Mouse (Mus musculus) ES-E14 (cell line): ENCODE results near the gene Rtn3. TPM values are rescaled to one million over a fixed set of nuclear protein-coding genes. Genes with fewer than 3 reads are reported as not detected.

Experiments used
- DNase-seq: peaks from one replicate; pipeline ENCODE4 v3.0.0-alpha.2; 2013; ENCODE audit warnings: low read depth, low spot score
- H3K27ac ChIP-seq: 2 replicates; pipeline ENCODE4 v1.5.1; 2012; ENCODE audit warnings: low read depth, mild to moderate bottlenecking, low read length, moderate library complexity, mixed read lengths; ENCODE audit not compliant: poor library complexity, insufficient read depth, severe bottlenecking
- H3K36me3 ChIP-seq: 2 replicates; pipeline ENCODE4 v1.6.1; 2012; ENCODE audit warnings: mild to moderate bottlenecking, low read length, moderate library complexity, mixed read lengths; ENCODE audit not compliant: control insufficient read depth, poor library complexity, insufficient read depth, severe bottlenecking
- H3K4me1 ChIP-seq, 2 experiments: fragments of 150-350 bp in 1 of 2; sonication (generic) in 1 of 2; 2 replicates each; pipeline ENCODE4 v1.6.1; 2012; ENCODE audit warnings: low read length in 2 of 2, mild to moderate bottlenecking in 1 of 2, mixed read lengths in 1 of 2; ENCODE audit not compliant: control insufficient read depth in 2 of 2, insufficient read depth in 2 of 2, poor library complexity in 1 of 2
- H3K4me3 ChIP-seq, 2 experiments: fragments of 150-350 bp in 1 of 2; sonication (generic) in 1 of 2; 2 replicates each; pipeline ENCODE4 v1.5.1; 2012; ENCODE audit warnings: low read length in 2 of 2, low read depth in 1 of 2, mild to moderate bottlenecking in 1 of 2, mixed read lengths in 1 of 2; ENCODE audit not compliant: insufficient read depth in 1 of 2, poor library complexity in 1 of 2, severe bottlenecking in 1 of 2
- H3K9ac ChIP-seq: 2 replicates; pipeline ENCODE4 v1.6.1; 2012; ENCODE audit warnings: low read depth, mild to moderate bottlenecking, low read length, mixed read lengths; ENCODE audit not compliant: poor library complexity, insufficient read depth, severe bottlenecking
- H3K9me3 ChIP-seq: fragments of 150-350 bp; sonication (generic); 2 replicates; pipeline ENCODE4 v1.6.1; 2012; ENCODE audit warnings: low read depth, mild to moderate bottlenecking, low read length; ENCODE audit not compliant: control insufficient read depth, insufficient read depth
- CHD2 ChIP-seq: IDR thresholded peaks from 2 replicates; pipeline ENCODE4 v1.6.1; 2014; ENCODE audit warnings: mild to moderate bottlenecking, low read depth, low read length, inconsistent platforms
- HCFC1 ChIP-seq: IDR thresholded peaks from 2 replicates; pipeline ENCODE4 v1.6.1; 2012; ENCODE audit warnings: low read length, inconsistent platforms, borderline replicate concordance; ENCODE audit not compliant: insufficient read depth
- MAFK ChIP-seq: IDR thresholded peaks from 2 replicates; pipeline ENCODE4 v1.6.1; 2014; ENCODE audit warnings: mild to moderate bottlenecking, low read depth, low read length, inconsistent platforms; ENCODE audit not compliant: insufficient read depth
- ZC3H11A ChIP-seq: IDR thresholded peaks from 2 replicates; pipeline ENCODE4 v1.6.1; 2012; ENCODE audit warnings: low read depth, mild to moderate bottlenecking, inconsistent platforms, low read length, borderline replicate concordance
- ZNF384 ChIP-seq: IDR thresholded peaks from 2 replicates; pipeline ENCODE4 v1.6.1; 2012; ENCODE audit warnings: low read depth, low read length, inconsistent platforms
- in situ Hi-C, 2 experiments: fragments of 600-800 bp; cut with MboI; formaldehyde crosslinking; loops; one replicate each; pipeline ENCODE4 v1.15.1; 2025; ENCODE audit warnings: low sequenced_read_pairs in 2 of 2, inconsistent platforms in 1 of 2; ENCODE audit not compliant: unreplicated experiment in 2 of 2
- total RNA-seq: library from RNA; depleted of rRNA; stranded (reverse); fragments of 300-350 nt; gene quantifications from 2 replicates; pipeline ENCODE4 v1.2.3, GENCODE M21; 2012

Rtn3 gene
- total RNA-seq, 1 experiment: 70.5 TPM

DNA sequence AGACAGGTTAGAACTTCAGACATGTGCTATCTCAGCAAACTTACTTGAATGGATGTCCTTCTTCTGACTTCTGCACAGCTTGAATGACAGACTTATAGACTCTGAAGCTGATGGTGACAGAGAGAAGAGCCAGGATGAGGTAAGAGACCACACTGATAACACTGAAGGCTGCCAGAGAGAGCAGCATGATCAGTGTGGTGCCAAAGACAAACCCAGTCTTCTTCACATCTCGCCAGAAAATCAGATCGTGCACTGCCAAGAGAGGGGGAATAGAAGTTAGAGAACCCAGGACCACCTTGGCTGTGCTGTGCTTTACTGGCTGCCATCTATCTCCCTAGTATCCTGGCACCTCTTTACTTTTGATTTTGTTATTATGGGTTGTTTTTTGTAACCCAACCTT lies 48.2 kb downstream of the Rtn3 start:
- Histone ChIP-seq H3K4me3 (no peak overlapping the region), H3K36me3 (peaks cover 13% of the 10 kb centered on the region), H3K9ac (no peak overlapping the region), H3K9me3 (no peaks in the 10 kb centered on the region), H3K4me1 (peaks cover 0 to 3% of the 10 kb centered on the region in 2 experiments; a peak in 1 of 4 replicates), H3K27ac (no peak overlapping the region)
- DNase-seq: no peak
- no peak for TF ChIP-seq MAFK
- no peak for TF ChIP-seq ZNF384
- no peak for TF ChIP-seq HCFC1
- TF ChIP-seq CHD2: no peak
- TF ChIP-seq ZC3H11A: no peak
- in situ Hi-C loops: no loop called here

DNA sequence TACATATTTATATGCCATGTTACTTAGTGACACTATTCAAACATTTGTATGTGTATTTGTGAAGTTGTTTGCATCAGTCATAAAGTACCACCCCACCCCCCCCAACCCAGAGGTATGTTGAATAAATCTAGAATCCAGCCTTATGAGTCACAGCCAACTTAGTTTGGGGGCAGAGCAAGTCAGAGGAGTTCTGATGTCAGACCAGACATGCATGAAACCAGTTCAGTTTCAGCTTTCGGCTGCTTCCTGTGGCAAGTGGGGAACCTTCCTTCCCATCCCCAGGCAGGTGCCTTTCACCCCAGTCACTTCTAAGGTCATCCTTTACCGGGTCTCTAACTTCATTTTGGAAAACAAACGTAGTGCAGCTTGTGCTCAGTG lies 57.7 kb downstream of the Rtn3 start:
- peaks cover 18% of the 10 kb centered on the region for H3K36me3 ChIP-seq
- DNase-seq: no peak
- no peak overlapping the region for H3K27ac ChIP-seq
- no peak overlapping the region for H3K4me3 ChIP-seq
- in situ Hi-C loops: no loop called here
- H3K4me1 ChIP-seq: peaks cover 0 to 8% of the 10 kb centered on the region in 2 experiments; a peak in 2 of 4 replicates
- H3K9ac ChIP-seq: no peak overlapping the region
- H3K9me3 ChIP-seq: no peaks in the 10 kb centered on the region
- TF ChIP-seq ZNF384 (no peak), ZC3H11A (no peak), HCFC1 (no peak), MAFK (no peak)

DNA sequence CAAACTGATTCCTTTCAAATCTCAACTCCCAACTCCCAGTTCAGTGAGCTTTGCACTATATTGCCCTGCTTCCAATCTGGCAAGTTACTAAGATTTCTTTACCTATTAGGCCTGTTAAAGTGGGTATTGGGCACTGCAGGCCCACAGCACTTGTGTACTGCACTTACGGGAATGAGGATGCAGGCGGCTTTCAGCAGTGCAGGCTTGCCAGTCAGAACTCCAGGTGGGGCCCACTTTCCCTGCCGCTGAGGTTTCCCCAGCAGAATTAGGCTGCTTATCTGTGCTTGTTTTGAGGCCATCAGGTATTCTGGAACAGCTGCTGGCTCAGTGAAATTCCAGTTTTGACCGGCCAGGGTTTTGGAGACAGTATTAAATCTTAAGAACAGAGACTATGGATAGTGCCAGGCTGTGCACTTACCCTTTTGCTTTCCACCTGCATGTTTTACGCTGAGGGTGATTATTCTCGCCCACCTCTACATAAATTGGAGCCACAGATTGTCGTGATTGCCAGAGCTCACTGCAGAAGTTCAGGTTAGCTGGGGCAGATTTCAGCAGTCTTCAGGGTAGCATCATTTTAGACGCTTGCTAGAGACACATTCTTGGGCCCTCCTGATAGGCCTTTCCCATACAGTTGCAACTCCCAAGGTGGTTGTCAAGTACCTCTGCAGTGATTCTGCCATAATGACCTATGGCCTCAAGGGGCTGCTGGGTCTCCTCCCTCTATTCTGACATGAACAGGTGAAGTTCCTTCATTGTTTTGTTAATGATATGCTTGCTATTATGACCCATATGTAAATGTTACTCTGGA lies 58.3 kb downstream of the Rtn3 start:
- Histone ChIP-seq H3K9ac (no peak overlapping the region), H3K36me3 (peaks cover 22% of the 10 kb centered on the region), H3K4me3 (no peak overlapping the region), H3K9me3 (no peaks in the 10 kb centered on the region), H3K4me1 (peaks cover 0 to 11% of the 10 kb centered on the region in 2 experiments; a peak in 2 of 4 replicates), H3K27ac (no peak overlapping the region)
- DNase-seq: no peak
- TF ChIP-seq ZNF384: no peak
- TF ChIP-seq CHD2: no peak
- TF ChIP-seq MAFK: no peak
- no peak for TF ChIP-seq ZC3H11A
- TF ChIP-seq HCFC1: no peak
- in situ Hi-C loops: no loop called here

DNA sequence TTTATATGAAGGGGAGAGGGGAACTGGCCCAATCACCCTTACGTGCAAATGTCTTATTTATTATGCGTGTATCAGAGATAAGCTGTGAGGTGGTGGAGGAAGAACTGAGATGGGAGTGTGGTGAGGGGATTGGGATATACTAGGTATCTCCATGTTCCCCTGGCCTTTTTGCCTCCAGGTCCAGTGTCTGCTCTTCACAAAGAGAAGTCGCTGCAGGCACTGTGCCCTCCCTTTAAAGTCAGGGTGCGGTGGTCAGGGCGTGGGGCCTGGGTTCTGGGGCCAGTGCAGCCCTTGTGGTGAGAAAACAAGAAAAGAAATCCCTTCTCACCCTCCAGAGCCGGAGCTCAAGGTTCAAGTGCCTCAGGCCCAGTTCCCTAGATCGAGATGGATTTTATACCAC lies 59.0 kb downstream of the Rtn3 start:
- DNase-seq: no peak
- H3K36me3 ChIP-seq: peaks cover 22% of the 10 kb centered on the region
- H3K27ac ChIP-seq: no peak overlapping the region
- in situ Hi-C loops: no loop called here
- H3K4me1 ChIP-seq: peaks cover 0 to 14% of the 10 kb centered on the region in 2 experiments; a peak in 2 of 4 replicates
- H3K9ac ChIP-seq: no peak overlapping the region
- no peaks in the 10 kb centered on the region for H3K9me3 ChIP-seq
- no peak for TF ChIP-seq ZNF384
- no peak for TF ChIP-seq ZC3H11A
- no peak for TF ChIP-seq HCFC1
- no peak for TF ChIP-seq MAFK
- TF ChIP-seq CHD2: no peak
- no peak overlapping the region for H3K4me3 ChIP-seq

DNA sequence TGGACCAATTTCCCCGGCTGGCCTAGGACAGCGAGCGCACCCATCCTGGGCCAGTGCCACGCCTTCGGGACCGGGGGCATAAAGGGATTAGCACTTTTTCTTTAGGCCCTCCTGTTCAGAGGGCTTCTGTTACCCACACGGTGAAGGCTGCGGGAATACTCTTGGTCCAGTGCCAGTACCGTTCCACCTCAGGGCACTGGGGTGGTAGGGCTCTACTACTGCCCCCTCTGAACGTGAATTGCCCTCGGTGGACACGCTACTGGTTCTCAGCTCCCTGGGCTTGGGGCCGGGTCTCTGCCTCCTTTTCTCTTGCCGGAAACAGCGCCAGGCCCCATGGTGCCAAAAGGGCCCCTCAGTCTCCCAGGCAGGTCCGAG lies 59.4 kb downstream of the Rtn3 start:
- DNase-seq: no peak
- in situ Hi-C loops: no loop called here
- Histone ChIP-seq H3K4me3 (peak overlapping the region; percentile 58 to 60; a peak in 3 of 4 replicates), H3K9me3 (no peaks in the 10 kb centered on the region), H3K27ac (no peak overlapping the region), H3K9ac (no peak overlapping the region), H3K4me1 (peaks cover 0 to 14% of the 10 kb centered on the region in 2 experiments; a peak in 2 of 4 replicates), H3K36me3 (peaks cover 22% of the 10 kb centered on the region)
- TF ChIP-seq ZNF384 (no peak), ZC3H11A (no peak), MAFK (no peak), HCFC1 (no peak), CHD2 (no peak)
